Mouse (Mus musculus) natural killer cell, adult 2 months (primary cell): ENCODE results near the gene Ubtf.

Source experiments
- DNase-seq, 2 experiments: peaks; one replicate each; pipeline ENCODE4 v3.0.0; 2022; ENCODE audit warnings: low spot score in 2 of 2

Gene Ubtf

DNA sequence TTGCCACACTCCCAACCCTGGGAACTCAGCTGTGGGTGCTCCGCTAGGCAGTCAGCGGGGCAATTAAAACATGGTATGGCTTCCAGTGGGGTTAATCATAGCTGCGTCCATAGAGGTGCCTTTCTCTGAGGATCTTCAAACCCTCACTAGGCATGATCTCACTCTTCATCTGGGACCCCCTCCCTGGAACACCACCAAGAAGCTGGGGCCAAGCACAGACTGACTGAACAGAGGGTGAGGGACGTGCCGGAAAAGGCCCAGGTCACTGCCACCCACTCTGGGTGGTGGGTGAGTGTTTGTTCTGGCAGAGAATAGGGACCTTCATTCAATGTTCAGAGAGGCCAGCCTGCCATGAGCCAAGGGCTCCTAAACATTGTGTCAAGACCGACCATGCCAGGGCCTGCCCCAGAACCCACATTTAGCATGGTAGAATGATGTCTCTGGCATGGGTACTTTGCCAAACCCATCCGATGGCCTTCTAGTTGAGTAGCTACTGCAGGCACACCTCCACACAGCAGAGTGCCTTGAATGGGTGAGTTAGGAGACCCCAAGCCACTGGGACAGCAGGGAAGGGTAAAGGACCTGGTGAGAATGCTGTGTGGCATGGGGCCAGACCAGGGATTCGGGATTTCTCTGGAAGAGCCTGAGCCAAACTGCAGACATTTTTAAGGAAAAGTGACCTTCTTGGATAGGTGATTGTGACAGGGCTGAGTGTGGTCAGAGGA is 52.7 kb downstream of the Ubtf start:
- no peak for DNase-seq

DNA sequence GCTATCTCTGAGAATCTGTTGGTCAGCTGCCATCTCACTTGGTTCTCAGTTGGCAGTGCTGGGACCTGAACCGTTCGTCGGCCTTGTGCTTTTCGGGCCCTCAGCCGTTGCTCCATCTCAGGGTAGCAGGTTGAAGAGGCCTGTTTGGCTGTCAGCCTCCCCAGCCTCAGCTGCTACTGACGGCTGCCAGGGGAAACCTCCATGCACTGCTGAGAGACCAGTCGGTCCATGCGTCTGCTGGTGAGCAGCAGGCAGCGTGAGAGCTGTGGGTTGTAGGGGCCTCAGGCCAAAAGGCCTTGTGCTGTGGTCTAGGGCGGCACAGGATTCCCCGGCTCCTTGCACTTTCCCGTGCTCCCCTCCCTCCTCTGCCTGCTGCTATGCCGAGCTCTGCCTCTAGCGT is 53.7 kb downstream of the Ubtf start:
- DNase-seq = no peak

DNA sequence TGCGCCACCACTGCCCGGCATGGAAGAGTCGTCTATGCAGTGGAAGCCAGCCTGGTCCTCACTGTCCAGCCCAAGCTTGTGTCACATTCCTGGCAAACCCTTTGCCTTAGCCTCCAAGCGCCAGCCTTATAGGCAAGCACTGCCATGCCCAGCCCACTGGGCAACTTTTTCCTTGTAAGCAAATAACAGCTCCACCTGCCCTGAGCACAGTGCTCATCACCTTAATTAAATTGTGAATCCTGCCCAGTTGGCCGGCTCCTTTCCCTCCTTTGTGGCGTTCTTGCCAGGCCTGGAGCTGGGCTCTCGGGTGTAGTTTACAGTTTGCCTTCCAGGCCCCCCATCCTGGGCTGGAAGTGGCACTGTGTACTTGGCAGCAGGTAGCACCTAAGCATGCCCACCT is 56.3 kb downstream of the Ubtf start:
- no peak for DNase-seq

- DNase-seq = no peak
These were observed 61.0 kb downstream of the Ubtf start for GRCm38 (mm10) chr11:102258521-102258920.

- no peak for DNase-seq
These were observed 61.4 kb downstream of the Ubtf start for GRCm38 (mm10) chr11:102258095-102258494.

DNA sequence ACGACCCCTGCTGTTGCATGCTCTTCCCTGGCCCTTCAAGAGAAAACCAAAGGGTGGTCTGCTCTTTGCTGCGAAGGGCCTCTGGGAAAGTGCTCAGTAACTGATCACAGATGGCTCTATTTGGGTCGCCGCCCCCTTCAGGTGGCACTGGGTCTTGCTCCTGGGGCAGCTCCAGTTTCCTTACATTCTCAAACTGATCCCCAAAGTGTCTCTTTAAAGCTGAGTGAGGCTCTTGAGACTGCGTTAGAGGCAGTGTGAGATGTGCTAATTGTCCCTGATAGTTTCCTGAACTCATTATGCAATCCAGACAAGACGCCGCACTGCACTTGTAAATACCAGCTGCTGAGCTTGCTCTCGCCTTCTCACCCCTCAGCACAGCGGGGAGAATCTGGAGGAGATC is 62.0 kb downstream of the Ubtf start:
- DNase-seq = no peak
